Mouse (Mus musculus) G1E (cell line): ENCODE measurements at regions not wholly inside any gene's neighbourhood (a gene's known extent, or its start where the extent isn't known, plus 50 kb on each side); places are given as distances from the start of the nearest gene placed in this dataset.

Experiments used
- CTCF ChIP-seq: IDR thresholded peaks from 2 replicates; pipeline ENCODE4 v1.5.1; 2012; ENCODE audit warnings: low read depth, low read length, inconsistent platforms, mixed read lengths
- GATA1 ChIP-seq: IDR thresholded peaks from 2 replicates; pipeline ENCODE4 v1.6.1; 2012; ENCODE audit warnings: borderline replicate concordance, low read length, inconsistent platforms, mixed read lengths

DNA sequence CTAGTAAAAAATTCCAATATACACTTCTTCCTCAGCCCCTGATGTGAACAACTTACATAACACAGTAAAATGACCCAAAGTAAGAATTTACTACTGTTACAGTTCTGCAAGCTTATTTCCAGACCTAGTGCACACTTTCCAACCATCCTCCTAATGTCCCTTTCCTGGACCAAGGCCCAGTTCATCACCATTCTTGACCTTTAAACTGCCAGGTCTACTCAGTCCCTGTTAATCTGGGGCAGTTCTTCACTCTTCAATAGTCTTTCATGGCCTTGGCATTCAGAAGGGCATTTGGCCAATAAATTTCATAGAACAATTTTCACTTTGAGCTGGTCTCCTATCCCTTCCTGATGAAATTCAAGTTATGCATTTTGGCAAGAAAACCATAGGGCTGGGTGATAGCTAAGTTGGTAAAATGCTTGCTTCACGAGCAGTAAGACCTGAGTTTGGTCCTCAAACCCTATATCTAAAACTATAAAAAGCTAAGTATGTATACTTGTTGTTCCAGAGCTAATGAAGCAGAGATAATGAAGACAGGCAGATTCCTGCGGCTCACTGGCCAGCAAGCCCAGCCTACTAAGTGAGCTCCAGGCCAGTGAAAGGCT is 295.4 kb downstream of the Vps13c start:
- TF ChIP-seq CTCF = no peak
- no peak for TF ChIP-seq GATA1
